Mouse (Mus musculus) myocyte (in vitro differentiated cells): ENCODE measurements around the gene Wwox. TPM values are rescaled to one million over a fixed set of nuclear protein-coding genes. Genes with fewer than 3 reads are reported as not detected.

Experiments
- H3K27me3 ChIP-seq: one replicate; pipeline ENCODE4 v1.6.1; 2011; ENCODE audit not compliant: control insufficient read depth, insufficient read depth, insufficient read length
- H3K36me3 ChIP-seq: one replicate; pipeline ENCODE4 v1.6.1; 2011; ENCODE audit not compliant: control insufficient read depth, insufficient read depth
- H3K4me2 ChIP-seq: one replicate; pipeline ENCODE4 v1.6.1; 2011; ENCODE audit warnings: low read depth, control low read depth
- H3K4me3 ChIP-seq: one replicate; pipeline ENCODE4 v1.5.1; 2011; ENCODE audit warnings: mild to moderate bottlenecking, control low read depth, moderate library complexity
- H3K79me2 ChIP-seq: one replicate; pipeline ENCODE4 v1.6.1; 2011; ENCODE audit not compliant: control insufficient read depth, insufficient read depth
- H3ac ChIP-seq: one replicate; pipeline ENCODE4 v1.6.1; 2011; ENCODE audit not compliant: control insufficient read depth, insufficient read length
- CEBPB ChIP-seq: IDR thresholded peaks from 2 replicates; pipeline ENCODE4 v1.6.1; 2011; ENCODE audit warnings: mild to moderate bottlenecking, moderate library complexity; ENCODE audit not compliant: poor library complexity, insufficient read depth, severe bottlenecking
- E2F4 ChIP-seq: IDR thresholded peaks from one replicate; pipeline ENCODE4 v1.6.1; 2011; ENCODE audit warnings: mild to moderate bottlenecking, control low read depth, moderate library complexity; ENCODE audit not compliant: insufficient read depth
- MAX ChIP-seq: IDR thresholded peaks from one replicate; pipeline ENCODE4 v1.6.1; 2011; ENCODE audit warnings: low read depth, mild to moderate bottlenecking, control low read depth
- MYOD1 ChIP-seq, 3 experiments: IDR thresholded peaks; one replicate each; pipeline ENCODE4 v1.6.1; 2011; ENCODE audit warnings: control low read depth in 2 of 3, low read depth in 2 of 3, mild to moderate bottlenecking in 2 of 3, moderate library complexity in 1 of 3; ENCODE audit not compliant: insufficient read length in 2 of 3, control insufficient read depth in 1 of 3
- MYOG ChIP-seq, 3 experiments: IDR thresholded peaks; one replicate each; pipeline ENCODE4 v1.6.1; 2011; ENCODE audit warnings: control low read depth in 2 of 3, low read depth in 2 of 3, mild to moderate bottlenecking in 2 of 3; ENCODE audit not compliant: insufficient read length in 2 of 3, control insufficient read depth in 1 of 3, insufficient read depth in 1 of 3
- POLR2A ChIP-seq: IDR thresholded peaks from one replicate; pipeline ENCODE4 v1.6.1; 2011; ENCODE audit warnings: low read depth, mild to moderate bottlenecking, control low read depth, moderate library complexity; ENCODE audit not compliant: insufficient read length
- POLR2AphosphoS2 ChIP-seq: IDR thresholded peaks from one replicate; pipeline ENCODE4 v1.6.1; 2011; ENCODE audit warnings: low read depth, control low read depth; ENCODE audit not compliant: insufficient read length
- REST ChIP-seq: IDR thresholded peaks from one replicate; pipeline ENCODE4 v1.6.1; 2011; ENCODE audit warnings: mild to moderate bottlenecking, control low read depth, moderate library complexity; ENCODE audit not compliant: insufficient read depth, insufficient read length
- SRF ChIP-seq: IDR thresholded peaks from one replicate; pipeline ENCODE4 v1.6.1; 2011; ENCODE audit warnings: low read depth; ENCODE audit not compliant: control insufficient read depth, insufficient read length
- TCF12 ChIP-seq: IDR thresholded peaks from one replicate; pipeline ENCODE4 v1.6.1; 2011; ENCODE audit warnings: mild to moderate bottlenecking, control low read depth; ENCODE audit not compliant: poor library complexity, insufficient read depth, severe bottlenecking
- TCF3 ChIP-seq: IDR thresholded peaks from one replicate; pipeline ENCODE4 v1.6.1; 2011; ENCODE audit warnings: low read depth, control low read depth; ENCODE audit not compliant: insufficient read length
- USF1 ChIP-seq: IDR thresholded peaks from one replicate; pipeline ENCODE4 v1.6.1; 2011; ENCODE audit warnings: low read depth, mild to moderate bottlenecking, control low read depth, moderate library complexity
- polyA plus RNA-seq: library from polyadenylated mRNA; unstranded; fragments of >200 nt; fragmentation: generic; extraction: Trizol; gene quantifications from one replicate; pipeline ENCODE4 v1.2.1, GENCODE M21; 2012; ENCODE audit warnings: missing spikeins

Gene Wwox
- polyA plus RNA-seq, 1 experiment = 8.6 TPM

DNA sequence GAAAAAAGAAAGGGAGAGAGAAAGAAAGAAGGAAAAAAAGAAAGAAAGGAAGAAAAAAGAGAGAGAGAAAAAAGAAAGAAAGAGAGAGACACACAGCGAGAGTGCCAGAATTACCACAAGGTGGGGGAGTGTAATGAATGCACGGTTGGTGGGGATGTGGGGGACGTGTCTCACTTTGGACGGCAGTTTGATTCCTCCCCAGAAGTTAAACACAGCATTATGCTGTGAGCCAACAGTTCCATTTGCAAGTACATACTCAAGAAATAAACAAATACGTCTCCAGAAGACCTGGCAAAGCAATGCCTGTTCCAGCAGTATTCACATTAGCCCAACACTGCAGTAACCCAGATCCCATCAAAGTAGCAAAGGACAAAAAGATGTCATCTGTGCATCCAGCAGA, 264.1 kb downstream of the Wwox start:
- no peaks in the 10 kb centered on the region for H3K27me3 ChIP-seq
- no peak overlapping the region for H3K4me2 ChIP-seq
- no peaks in the 10 kb centered on the region for H3K36me3 ChIP-seq
- no peak overlapping the region for H3K4me3 ChIP-seq
- H3ac ChIP-seq = no peak overlapping the region
- no peak for TF ChIP-seq TCF3
- TF ChIP-seq MAX = no peak
- no peak for TF ChIP-seq REST
- TF ChIP-seq CEBPB = no peak
- TF ChIP-seq USF1 = no peak
- no peak for TF ChIP-seq POLR2A
- no peak for TF ChIP-seq SRF
- TF ChIP-seq POLR2AphosphoS2 = no peak
- no peak for TF ChIP-seq TCF12
- TF ChIP-seq MYOG (IDR thresholded peaks at IDR 0.05; ENCODE audit: control insufficient read depth in 1 of 3, insufficient read depth in 1 of 3, insufficient read length in 2 of 3, low read depth in 2 of 3) = no peak
- TF ChIP-seq E2F4 = no peak
- TF ChIP-seq MYOD1 (IDR thresholded peaks at IDR 0.05; ENCODE audit: control insufficient read depth in 1 of 3, insufficient read length in 2 of 3, low read depth in 2 of 3) = no peak
- H3K79me2 ChIP-seq = no peaks in the 10 kb centered on the region

DNA sequence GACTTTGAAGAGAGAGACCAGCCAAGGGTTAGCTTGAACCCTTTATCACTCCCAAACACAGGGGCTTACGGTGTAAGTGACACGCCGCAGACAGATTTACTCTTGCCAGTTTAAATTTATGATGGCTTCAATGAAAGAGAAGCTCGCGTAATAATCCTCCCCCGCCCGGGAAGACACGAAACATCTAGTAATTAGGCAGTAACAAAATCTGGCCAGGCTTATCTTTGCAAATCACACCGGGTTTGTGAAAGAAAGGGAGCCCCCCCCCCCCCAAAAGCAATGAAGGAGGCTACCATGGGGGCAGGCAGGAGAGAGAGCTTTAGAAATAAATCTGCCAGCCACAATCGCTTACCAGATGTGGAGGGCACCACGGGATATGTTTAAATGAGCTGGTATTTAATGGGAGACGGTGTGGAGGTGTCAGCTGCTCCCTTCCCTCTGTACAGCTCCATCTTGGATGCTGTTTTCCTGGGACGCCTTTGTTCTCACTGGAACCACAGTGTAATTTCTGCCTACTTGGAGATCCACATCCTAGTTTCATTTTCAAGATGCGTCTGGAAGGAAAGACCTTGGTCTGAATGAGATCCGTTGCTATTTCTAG, 268.2 kb downstream of the Wwox start:
- TF ChIP-seq MAX = no peak
- no peak overlapping the region for H3K4me3 ChIP-seq
- H3K79me2 ChIP-seq = no peaks in the 10 kb centered on the region
- no peaks in the 10 kb centered on the region for H3K36me3 ChIP-seq
- peak overlapping the region; percentile 35 for H3K4me2 ChIP-seq
- H3K27me3 ChIP-seq = no peaks in the 10 kb centered on the region
- no peak overlapping the region for H3ac ChIP-seq

- Histone ChIP-seq H3K27me3 (no peaks in the 10 kb centered on the region), H3ac (no peak overlapping the region), H3K4me2 (no peak overlapping the region), H3K4me3 (no peak overlapping the region), H3K79me2 (no peaks in the 10 kb centered on the region), H3K36me3 (no peaks in the 10 kb centered on the region)
- TF ChIP-seq REST (no peak), SRF (no peak), MAX (no peak), MYOD1 (IDR thresholded peaks at IDR 0.05; ENCODE audit: control insufficient read depth in 1 of 3, insufficient read length in 2 of 3, low read depth in 2 of 3) (no peak), CEBPB (no peak), E2F4 (no peak), TCF12 (no peak), POLR2A (no peak), TCF3 (no peak), POLR2AphosphoS2 (no peak), USF1 (no peak), MYOG (IDR thresholded peaks at IDR 0.05; ENCODE audit: control insufficient read depth in 1 of 3, insufficient read depth in 1 of 3, insufficient read length in 2 of 3, low read depth in 2 of 3) (no peak)
Measured at GRCm38 (mm10) chr8:114715318-114716070, 276.0 kb downstream of the Wwox start.

- no peaks in the 10 kb centered on the region for H3K27me3 ChIP-seq
- H3K4me2 ChIP-seq = no peak overlapping the region
- TF ChIP-seq MYOG (IDR thresholded peaks at IDR 0.05; ENCODE audit: control insufficient read depth in 1 of 3, insufficient read depth in 1 of 3, insufficient read length in 2 of 3, low read depth in 2 of 3) (no peak), MAX (no peak), POLR2A (no peak), SRF (no peak), USF1 (no peak), POLR2AphosphoS2 (no peak), TCF12 (no peak), REST (no peak), MYOD1 (IDR thresholded peaks at IDR 0.05; ENCODE audit: control insufficient read depth in 1 of 3, insufficient read length in 2 of 3, low read depth in 2 of 3) (no peak), E2F4 (no peak), CEBPB (no peak), TCF3 (no peak)
- no peak overlapping the region for H3ac ChIP-seq
- H3K4me3 ChIP-seq = no peak overlapping the region
- H3K79me2 ChIP-seq = no peaks in the 10 kb centered on the region
- H3K36me3 ChIP-seq = no peaks in the 10 kb centered on the region
Measured at GRCm38 (mm10) chr8:114716546-114717255, 277.2 kb downstream of the Wwox start.

GRCm38 (mm10) chr8:114718821-114719220, 279.4 kb downstream of the Wwox start:
- Histone ChIP-seq H3K36me3 (no peaks in the 10 kb centered on the region), H3K4me3 (no peak overlapping the region), H3K4me2 (no peak overlapping the region), H3K27me3 (no peaks in the 10 kb centered on the region), H3ac (no peak overlapping the region), H3K79me2 (no peaks in the 10 kb centered on the region)
- TF ChIP-seq MAX = no peak
- TF ChIP-seq USF1 = no peak
- TF ChIP-seq MYOD1 (IDR thresholded peaks at IDR 0.05; ENCODE audit: control insufficient read depth in 1 of 3, insufficient read length in 2 of 3, low read depth in 2 of 3) = no peak
- TF ChIP-seq POLR2AphosphoS2 = no peak
- no peak for TF ChIP-seq TCF12
- no peak for TF ChIP-seq E2F4
- TF ChIP-seq CEBPB = no peak
